Mouse (Mus musculus) naive thymus-derived CD4-positive, alpha-beta T cell, adult 2 months (primary cell): ENCODE data around the gene Fxyd3.

ENCODE experiments used
- DNase-seq: peaks from one replicate; pipeline ENCODE4 v3.0.0-alpha.2; 2011; ENCODE audit warnings: low read depth

Fxyd3 gene

DNA sequence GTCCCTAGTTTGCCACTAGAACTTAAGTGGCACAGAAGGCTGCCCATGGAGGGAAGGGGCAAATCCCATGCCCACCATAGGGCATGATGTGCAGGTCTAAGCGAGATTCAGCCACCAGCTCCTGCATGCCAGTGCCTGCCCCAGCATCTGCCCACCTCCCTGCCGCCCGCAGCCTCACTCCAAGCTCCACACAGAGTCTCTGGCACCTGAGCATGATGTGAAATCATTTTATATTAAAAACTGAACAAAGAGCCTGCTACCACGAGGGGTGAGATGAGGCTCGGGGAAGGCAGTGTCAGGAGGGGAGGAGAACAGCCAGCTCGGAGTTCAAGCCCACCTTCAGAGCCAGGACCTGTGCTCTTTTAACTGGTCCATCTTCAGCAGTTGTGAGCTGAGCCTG is 6.2 kb downstream of the Fxyd3 start:
- DNase-seq: no peak

DNA sequence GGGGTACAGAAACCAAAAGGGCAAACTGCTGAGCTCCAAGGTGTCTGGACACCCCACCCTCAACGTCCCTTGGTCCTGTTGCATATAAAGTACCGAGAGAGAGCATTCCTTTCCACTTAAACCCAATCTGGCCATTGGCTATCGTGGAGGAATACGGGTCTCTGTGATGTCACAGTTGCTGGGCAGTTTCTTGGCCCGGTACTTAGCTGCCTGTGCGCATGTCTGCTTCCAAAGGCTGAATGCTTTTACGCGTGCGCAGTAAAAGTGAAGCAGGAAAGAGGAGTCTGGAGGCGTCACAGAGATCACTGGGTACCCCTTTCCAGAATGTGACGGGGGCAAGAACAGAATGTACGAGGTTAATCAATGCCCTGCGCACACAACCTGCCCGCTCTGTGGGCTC is 7.0 kb downstream of the Fxyd3 start:
- DNase-seq: no peak

DNA sequence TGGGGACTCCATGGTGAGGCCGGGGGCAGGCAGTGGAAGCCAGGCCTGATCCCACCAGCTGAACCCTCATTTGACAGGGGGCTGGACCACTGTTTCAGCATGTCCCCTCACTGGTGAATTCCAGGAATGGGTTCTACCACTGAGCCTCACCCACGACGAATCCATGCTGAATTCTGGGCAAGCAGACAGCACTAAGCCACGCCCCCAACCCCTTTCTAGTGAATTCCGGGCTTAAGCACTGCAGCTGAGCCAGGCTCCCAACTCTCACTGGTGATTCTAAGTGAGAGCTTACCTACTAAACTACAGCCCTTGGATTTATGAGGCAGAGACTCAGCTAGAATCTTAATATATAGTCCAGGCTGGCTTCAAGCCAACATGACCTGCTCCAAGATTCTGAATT is 8.7 kb downstream of the Fxyd3 start:
- no peak for DNase-seq

DNA sequence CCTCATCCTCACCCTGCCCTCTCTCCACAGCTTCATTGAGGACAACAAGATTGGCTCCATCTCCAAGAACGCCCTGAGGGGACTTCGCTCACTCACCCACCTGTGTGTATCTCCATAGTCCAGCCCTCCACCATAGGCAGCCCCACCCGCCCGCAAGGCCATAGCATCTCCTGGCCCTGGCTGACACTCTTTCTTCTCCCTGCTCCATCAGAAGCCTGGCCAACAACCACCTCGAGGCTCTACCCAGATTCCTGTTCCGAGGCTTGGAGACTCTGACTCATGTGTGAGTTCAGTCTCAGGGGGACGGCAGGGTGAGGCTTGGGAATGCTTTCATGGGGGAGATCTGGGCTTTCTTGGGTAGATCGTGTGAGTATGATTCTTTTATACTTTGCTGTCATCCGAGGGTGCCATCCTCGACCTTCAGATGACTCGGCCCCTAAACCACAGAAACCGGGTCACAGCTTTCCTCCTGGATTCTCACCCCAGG is 13.4 kb downstream of the Fxyd3 start:
- no peak for DNase-seq

DNA sequence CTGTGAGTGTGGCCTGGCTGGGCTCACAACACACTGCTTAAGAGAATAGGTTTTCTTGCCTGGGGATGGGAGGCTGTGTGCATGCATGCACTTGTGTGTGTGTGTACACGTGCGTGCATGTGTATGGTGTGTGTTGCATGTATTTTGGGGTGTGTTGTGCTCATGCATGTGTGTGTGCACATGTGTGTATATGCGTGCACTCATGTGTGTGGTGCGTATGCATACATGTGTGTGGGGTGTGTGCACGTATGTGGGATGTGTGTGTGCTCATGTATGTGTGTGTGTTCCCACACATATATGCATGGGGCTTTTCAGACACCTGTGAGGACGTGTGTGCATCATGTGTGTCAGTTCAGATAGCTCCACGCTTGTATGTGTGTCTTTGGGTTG is 15.9 kb downstream of the Fxyd3 start:
- no peak for DNase-seq

DNA sequence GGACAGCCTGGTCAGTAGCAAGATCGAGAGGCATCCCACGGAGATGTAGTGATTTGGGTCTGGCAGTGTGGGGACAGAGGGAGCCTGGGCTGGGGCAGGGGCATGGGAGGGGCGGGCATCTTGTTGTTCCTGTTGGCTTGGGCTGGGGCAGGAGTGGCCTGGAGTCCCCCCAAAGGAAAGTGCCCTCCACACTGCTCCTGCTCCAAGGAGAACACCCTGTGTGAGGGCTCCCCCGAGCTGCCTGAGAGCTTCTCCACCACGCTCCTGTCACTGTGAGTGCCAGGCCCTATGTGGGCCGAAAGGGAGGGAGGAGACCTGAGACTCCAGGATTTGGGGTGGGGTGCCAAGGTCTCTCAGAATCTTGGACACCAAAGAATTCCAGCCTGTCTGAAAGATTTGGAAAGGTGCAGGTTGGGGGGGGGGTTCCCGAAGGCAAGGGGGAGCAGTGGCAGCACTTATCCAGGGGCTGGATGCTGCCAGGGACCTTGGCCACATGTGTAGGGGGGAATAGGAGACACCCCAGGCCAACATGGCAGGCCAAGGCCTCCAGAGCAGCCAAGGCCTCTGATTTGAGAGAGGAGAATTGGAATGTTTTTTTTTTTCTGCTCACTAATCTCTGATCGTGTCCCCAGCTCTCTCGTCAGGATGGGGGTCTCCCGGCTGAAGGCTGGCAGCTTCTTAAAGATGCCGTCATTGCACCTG is 16.4 kb downstream of the Fxyd3 start:
- no peak for DNase-seq

DNA sequence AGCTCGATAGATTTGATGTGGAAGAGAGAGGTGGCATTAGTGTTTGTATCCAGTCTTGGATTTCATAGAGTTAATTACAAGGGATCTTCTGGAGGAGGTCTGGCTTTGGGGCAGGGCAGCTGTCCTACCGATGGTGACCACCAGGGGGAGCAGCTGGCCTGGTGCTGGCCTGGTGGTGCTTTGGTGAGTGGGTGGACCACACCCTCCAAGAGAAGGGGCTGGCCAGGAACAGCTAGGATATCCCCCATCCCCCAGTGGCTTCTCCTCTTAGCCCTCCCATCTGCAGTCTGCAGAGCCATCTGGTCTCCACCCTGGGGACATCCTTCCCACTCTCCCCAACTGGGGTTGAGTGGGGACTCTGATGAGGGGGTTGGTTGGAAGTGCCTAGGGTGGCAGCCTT is 17.4 kb downstream of the Fxyd3 start, which contains the start of gene Lgi4:
TSS of gene Lgi4 (plus strand) at position 235 of the 400 bp plus-strand sequence.
- DNase-seq: peak; percentile 83

DNA sequence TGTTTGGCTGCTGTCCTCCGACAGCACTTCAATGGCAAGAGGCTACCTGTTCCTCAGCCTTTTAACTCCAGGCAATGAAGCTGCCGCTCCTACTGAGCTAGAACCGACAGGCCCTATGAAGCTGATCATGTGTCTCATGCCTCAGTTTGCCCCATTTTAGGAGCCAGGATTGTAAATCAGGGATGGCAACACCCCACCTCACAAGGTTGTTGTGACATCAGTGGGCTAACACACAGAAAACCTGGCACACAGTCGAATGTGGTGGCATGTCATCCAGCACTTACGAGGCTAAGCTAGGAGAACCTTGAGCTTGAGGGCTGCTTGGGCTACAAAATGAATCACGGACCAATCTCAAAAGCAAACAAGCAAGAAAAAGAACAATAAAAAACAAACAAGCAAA is 18.3 kb downstream of the Fxyd3 start:
- no peak for DNase-seq

DNA sequence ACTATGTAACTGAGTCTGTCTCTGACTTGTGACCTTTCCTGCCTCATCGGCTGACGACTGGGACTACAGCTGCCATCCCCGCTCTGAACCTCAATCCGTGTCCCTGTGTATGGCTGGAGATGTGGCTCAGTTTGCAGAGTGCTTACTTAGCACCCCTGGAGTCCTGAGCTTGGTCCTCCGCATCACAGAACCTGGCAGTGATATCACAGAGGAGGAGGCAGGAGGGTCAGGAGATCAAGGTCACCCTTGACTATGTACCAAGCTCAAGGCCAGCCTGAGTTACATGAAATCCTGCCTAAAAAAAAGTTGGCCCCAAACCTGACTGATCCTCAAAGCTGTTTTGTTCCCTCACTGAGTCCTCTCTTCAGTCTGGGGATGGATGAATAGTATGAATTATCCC is 18.8 kb downstream of the Fxyd3 start:
- DNase-seq: no peak

DNA sequence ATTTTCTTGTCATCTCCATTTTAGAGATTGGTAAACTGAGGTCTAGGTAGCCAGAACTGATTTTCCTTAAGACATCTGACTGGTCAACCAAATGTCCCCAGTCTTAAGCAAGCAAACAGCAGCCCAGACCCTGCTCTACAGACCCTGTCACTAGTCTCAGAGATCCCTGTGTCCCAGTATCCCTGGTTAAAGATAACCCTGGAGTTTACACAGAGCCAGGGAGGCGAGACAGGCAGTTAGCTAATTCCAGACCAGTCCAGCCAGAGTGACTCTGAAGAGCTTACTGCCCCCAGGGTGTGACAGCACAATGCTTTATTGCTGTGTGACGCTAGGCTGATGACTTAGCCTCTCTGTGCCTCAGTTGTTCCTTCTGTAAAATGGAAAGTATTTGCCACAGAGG is 19.4 kb downstream of the Fxyd3 start, which contains the start of gene Fxyd1:
TSS of gene Fxyd1 (minus strand) at position 129 of the 400 bp plus-strand sequence.
- DNase-seq: no peak

DNA sequence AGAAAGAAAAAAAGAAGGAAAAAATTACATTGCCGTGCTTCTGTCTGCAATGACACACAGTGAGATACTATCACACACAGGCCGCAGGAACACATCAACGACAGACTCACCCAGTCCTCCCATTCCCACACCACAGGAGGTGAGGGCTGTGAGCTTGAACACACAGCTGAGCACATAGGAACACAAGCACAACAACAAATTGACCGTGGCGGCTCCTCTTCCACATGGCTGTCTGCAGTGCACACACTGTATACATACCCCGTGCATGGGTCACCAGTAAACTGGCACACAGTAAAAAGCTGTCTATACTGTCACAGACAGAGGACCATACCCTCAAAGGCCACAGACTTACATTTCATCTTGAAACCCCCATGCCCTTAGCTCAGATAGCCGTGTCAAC is 20.1 kb downstream of the Fxyd3 start:
- no peak for DNase-seq

DNA sequence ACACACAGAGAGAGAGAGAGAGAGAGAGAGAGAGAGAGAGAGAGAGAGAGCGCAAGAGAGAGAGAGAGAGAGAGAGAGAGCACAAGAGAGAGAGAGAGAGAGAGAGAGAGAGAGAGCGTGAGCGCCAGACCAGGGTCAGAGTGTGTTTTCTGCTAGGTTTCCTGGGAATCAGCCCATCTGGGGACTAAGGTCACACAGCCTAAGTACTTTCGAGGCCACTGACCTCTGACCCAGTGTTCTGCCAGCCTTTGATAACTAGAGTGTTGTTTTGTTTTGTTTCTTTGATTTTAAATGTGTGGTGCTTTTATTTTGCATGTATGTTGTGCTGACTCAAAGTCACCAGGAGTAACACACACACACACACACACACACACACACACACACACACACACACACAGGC is 20.6 kb downstream of the Fxyd3 start:
- DNase-seq: no peak

DNA sequence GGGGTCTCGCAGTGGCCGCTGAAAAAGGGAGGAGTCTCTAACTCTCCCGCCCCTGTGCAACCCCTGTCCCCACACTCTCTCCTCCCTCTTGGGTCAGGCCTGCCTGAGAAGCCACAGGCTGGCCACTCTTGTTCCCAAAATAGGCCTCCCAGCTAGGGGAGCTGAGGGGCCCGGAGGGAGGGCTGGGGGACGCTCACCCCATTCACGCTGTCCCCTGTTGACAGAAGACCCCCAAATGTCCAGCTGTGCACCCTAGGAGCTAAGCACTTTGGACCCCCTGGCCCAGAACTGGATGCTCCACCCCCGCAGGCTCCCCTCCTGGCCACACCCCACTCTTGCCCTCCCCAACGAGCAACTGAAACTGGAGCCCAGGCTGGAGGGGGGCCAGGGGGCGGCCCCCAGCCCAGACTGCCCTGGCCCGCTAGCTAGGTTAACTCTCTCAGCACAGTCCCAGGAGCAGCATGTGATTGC is 21.1 kb downstream of the Fxyd3 start:
- no peak for DNase-seq

DNA sequence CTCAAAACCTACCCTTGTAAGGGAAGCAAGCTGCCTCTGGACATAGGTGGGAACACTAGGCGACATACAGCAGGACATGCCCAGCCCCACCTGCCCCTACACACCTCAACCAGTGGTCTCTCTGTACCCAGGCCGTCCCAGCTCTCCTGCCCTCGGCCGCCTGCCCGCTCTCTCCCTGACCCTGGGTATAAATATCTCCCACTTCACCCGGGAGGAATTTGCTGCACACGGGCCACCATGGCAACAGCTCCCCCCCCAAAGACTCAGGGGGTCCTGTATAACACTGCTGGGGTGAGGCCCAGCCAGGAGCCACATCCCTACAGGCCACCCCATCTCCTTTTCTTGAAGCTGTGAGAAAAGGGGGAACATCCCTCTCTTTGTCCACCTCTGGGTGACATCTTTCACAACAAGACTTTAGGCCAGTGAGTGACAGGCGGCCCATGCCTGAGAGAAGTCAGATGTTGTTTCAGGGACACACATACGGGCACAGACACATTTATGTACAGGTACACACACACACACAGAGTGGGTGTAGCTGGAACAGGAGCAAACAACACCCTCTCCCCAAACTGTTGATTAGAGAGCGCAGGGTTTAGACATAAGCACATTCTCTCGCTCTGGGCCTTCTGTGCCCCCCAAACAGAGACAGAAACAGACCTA is 21.7 kb downstream of the Fxyd3 start:
- DNase-seq: no peak

DNA sequence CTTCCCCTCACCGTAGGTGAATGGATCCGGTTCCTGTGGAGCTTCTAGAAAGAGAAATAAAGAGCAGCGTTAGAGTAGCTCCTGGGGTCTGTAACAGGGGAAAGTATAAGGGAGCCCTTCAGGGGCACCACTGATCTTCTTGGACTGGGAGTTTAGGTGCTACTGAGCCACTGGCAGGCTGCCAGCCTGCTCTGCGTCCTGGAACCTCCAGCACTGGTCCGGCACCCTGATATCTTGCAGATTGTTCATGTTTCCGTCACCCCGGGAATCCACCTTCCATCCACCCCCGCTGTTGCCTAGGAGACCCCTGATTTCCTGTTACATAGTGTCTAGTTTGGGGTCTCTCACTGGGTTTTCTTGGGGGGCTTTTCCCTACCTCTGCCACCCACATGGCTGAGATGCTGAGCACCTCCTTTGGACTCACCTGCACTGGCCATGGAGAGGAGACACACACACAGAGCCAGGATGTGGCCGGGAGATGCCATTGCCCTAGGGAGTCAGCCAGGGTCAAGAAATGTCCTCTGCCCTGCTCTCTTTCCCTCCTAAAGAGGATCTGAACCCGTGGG is 22.5 kb downstream of the Fxyd3 start:
- no peak for DNase-seq

DNA sequence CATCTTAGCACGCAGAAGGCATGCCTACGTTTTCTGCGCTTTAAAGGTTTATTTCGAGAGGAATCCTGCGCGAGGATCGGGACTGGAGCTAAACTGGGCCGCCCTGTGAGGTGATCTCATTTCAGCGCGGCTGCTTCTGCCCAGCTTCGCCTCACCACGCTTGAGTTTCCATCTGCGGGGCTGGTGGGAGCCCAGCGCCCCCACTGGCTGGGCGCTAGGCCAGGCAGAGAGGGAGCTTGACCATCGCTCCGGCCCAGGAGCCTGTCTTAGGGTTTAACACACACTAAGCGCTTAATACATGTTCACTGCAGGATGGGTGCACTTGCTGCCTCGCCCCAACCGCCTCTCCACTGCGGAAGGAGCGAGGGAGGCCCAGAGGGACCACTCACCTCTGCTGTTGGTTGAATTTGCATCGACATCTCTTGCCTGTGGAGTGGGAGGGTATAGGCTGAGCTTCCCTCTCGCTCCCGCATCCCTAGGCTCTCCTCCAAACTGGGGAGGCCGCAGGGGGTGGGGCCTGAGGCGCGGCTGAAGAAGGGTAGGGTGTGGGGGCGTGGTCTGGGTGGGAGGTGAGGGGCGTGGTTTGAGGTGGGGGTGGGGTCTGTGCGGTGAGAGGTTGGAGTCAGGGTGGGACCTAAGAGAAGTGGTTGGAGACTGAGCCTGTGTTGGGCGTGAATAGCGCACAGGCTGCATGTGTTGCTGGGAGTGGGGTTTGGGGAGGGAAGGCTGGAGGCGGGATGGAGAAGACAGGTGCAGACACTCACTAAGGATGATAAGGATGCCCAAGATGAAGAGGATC is 23.7 kb downstream of the Fxyd3 start:
- peak; percentile 53 for DNase-seq

DNA sequence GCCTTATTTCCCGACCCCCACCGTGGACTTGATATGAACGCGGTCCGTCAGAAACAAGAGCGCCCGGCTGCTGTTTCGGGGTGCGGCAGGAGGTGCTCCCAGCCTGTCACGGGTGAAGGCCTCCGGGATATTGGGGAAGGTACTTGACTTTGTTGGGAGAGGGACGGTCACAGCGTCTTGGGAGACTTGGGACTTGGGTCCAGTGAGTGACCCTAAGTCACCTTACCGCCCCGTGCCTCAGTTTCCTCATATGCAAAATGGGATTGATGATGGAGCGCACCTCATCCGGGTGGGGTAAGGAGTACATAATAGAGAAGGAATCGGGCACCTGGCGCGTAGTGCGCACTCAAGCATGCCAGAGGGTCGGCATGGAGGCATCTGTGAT is 24.3 kb downstream of the Fxyd3 start:
- DNase-seq: no peak

DNA sequence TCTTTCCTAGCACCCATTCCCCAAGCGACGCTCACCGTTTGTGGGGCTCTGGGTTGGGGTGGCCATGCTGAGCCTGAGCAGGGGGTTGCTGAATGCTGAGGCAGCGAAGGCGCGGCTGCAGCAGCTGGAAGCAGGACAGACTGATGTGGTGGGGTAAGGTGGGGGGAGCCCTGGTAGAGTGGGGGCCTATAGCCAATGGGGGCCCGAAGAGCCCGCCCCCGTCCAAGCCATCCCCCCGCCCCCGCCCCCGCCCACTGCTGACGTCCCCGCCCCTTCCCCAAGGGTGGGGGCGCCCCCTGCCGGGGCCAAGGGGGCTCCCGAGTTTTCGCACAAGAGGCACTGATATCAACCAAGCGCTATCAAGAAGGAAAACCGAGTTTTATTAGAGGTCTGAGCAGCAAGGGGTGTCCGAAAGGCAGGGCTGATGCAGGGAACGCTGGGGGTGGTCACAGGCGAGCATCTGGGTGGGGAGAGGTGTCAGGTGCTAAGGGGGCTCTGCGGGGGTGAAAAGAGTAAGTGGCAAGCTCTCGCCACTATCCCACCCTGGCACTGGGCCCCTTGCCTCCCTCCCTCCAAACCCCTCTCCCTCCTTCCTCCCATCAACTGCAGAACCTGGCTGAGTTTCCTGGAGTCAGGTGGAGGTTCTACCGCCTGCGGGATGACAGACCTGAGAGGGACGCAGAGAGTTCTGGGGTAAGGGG is 25.0 kb downstream of the Fxyd3 start, which contains the start of gene Fxyd7:
TSS of gene Fxyd7 (minus strand) at position 147 of the 701 bp plus-strand sequence.
- no peak for DNase-seq

DNA sequence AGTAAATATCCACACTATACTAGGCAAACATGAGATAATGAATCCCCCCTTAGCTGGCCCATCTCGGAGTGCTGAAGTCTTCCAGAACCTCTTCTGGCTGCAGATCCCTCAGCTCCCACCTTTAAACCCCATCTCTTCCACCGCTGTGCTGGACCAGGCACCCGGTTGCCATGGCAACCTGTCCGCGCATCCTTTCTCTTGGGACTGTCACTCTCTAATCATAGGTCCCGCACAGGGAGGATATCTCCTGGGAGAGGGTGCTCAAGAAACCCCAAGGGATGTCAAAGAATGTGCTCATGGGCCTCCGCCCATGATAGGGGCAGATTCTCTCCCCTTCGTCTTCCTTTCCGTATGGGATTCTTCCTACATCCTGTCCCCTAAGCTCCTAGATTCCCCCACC is 25.6 kb downstream of the Fxyd3 start:
- DNase-seq: no peak

DNA sequence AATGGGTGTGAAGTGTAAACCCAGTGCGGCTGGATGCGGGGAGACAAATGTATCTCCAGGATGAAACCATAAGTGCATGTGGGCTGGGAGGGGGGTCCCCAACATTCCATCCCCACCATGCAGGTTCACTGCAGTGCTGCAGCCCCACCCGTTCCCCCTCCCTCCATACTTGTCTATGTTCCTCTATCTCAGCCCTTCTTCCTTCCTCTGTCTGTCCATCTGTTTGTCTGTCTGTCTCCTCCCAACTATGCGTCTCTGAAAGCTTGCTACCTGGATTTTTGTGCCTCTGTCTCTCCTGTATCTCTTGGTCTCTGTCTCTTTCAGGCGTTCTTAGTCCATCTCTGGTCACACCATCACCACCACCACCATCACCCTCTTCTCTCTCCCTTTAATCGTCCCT is 26.0 kb downstream of the Fxyd3 start:
- DNase-seq: no peak

DNA sequence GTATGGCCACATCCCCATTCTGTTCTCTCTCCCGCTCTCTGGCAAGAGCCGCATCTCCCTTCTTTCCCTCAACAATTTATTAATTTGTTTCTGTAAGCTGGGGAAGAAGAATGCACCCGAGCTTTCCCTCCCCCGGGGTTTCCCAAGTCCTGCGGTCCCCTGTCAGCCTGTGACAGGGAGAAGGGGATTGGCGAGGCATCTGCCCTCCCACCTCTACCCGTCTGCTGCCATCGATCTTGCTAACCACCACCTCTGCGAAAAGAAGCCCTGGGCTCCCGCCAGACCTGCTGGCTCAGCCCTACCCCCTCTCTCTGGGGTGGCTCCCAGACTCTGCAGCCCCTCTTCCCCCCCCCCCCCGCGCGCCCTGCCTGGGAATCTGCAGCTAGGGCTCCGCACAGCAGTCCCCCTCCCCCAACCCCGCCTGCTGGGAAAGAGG is 26.6 kb downstream of the Fxyd3 start:
- DNase-seq: no peak
